Mouse (Mus musculus) intestine, embryonic 14.5 days (tissue): ENCODE measurements around the gene Tifa. TPM values are rescaled to one million over a fixed set of nuclear protein-coding genes. Genes with fewer than 3 reads are reported as not detected.

Source experiments
- ATAC-seq: fragments of 200-750 bp; cut with Nextera tagmentation; replicated peaks from 2 replicates; pipeline ENCODE4 v1.8.0; 2017; ENCODE audit warnings: low read depth, moderate number of reproducible peaks, moderate TSS enrichment, moderate library complexity; ENCODE audit not compliant: low FRiP score, low TSS enrichment
- DNase-seq: peaks from one replicate; pipeline ENCODE4 v3.0.0-alpha.2; 2018; ENCODE audit warnings: low spot score
- H3K27ac ChIP-seq: fragments of 300-500 bp; sonication (generic); 2 replicates; pipeline ENCODE4 v1.5.1; 2014; ENCODE audit warnings: low read depth, mild to moderate bottlenecking, control low read depth
- H3K27me3 ChIP-seq: fragments of 300-500 bp; sonication (generic); replicated peaks from 2 replicates; pipeline ENCODE4 v1.6.1; 2014; ENCODE audit warnings: low read length, control low read depth; ENCODE audit not compliant: control insufficient read depth, insufficient read depth
- H3K36me3 ChIP-seq: fragments of 300-500 bp; sonication (generic); 2 replicates; pipeline ENCODE4 v1.6.1; 2014; ENCODE audit warnings: low read length, control low read depth; ENCODE audit not compliant: control insufficient read depth, insufficient read depth
- H3K4me1 ChIP-seq: fragments of 300-500 bp; sonication (generic); replicated peaks from 2 replicates; pipeline ENCODE4 v1.6.1; 2014; ENCODE audit warnings: low read length, control low read depth, mixed read lengths; ENCODE audit not compliant: control insufficient read depth, insufficient read depth
- H3K4me2 ChIP-seq: fragments of 300-500 bp; sonication (generic); 2 replicates; pipeline ENCODE4 v1.6.1; 2014; ENCODE audit warnings: low read length
- H3K4me3 ChIP-seq: fragments of 300-500 bp; sonication (generic); 2 replicates; pipeline ENCODE4 v1.5.1; 2014; ENCODE audit warnings: low read depth, low read length, control low read depth, mixed read lengths
- H3K9ac ChIP-seq: fragments of 300-500 bp; sonication (generic); 2 replicates; pipeline ENCODE4 v1.6.1; 2014; ENCODE audit warnings: mild to moderate bottlenecking, low read length
- H3K9me3 ChIP-seq: fragments of 300-500 bp; sonication (generic); 2 replicates; pipeline ENCODE4 v1.6.1; 2016; ENCODE audit warnings: low read length, control low read depth; ENCODE audit not compliant: control insufficient read depth
- WGBS: fragments of 180-500 bp; shearing (Covaris S2); extraction: QIAGEN DNeasy Blood & Tissue Kit; methylation state at CpG from one replicate; pipeline ENCODE4 v1.1.7; 2014; 5-methylcytosine and 5-hydroxymethylcytosine counted together
- polyA plus RNA-seq: library from polyadenylated mRNA; unstranded; fragments of >200 nt; fragmentation: Nextera tagmentation; extraction: Ambion mirVana; gene quantifications from 2 replicates; pipeline ENCODE4 v1.2.1, GENCODE M21; 2014

Gene Tifa
- polyA plus RNA-seq, 1 experiment from 2014 or later = 14.0 TPM

GRCm38 (mm10) chr3:127868880-127869279, 79.3 kb downstream of the Tifa start:
- Histone ChIP-seq H3K9me3 (no peaks in the 10 kb centered on the region), H3K27me3 (no peaks in the 10 kb centered on the region), H3K4me2 (no peak overlapping the region), H3K27ac (no peak overlapping the region), H3K4me3 (no peak overlapping the region), H3K9ac (no peak overlapping the region), H3K4me1 (peaks cover 9% of the 10 kb centered on the region), H3K36me3 (no peaks in the 10 kb centered on the region)
- DNase-seq (no peak), ATAC-seq (no peak)
- 67% methylated on average over 5 of the region's 5 CpGs for WGBS

- Histone ChIP-seq H3K36me3 (no peaks in the 10 kb centered on the region), H3K27me3 (no peaks in the 10 kb centered on the region), H3K4me1 (0 out of 2 replicates have a peak, but pooled peaks cover 7% of the 10 kb centered on the region), H3K9ac (no peak overlapping the region), H3K4me3 (no peak overlapping the region), H3K9me3 (0 out of 2 replicates have a peak, but pooled peaks cover 4% of the 10 kb centered on the region), H3K4me2 (no peak overlapping the region), H3K27ac (no peak overlapping the region)
- 71% methylated on average over 9 of the region's 9 CpGs for WGBS
- no peak for ATAC-seq
- DNase-seq = no peak
Measured at GRCm38 (mm10) chr3:127871575-127871974, 82.0 kb downstream of the Tifa start.

GRCm38 (mm10) chr3:127874254-127874883, 84.8 kb downstream of the Tifa start:
- Histone ChIP-seq H3K27me3 (no peaks in the 10 kb centered on the region), H3K36me3 (no peaks in the 10 kb centered on the region), H3K4me1 (0 out of 2 replicates have a peak, but pooled peaks cover 7% of the 10 kb centered on the region), H3K4me2 (no peak overlapping the region), H3K27ac (no peak overlapping the region), H3K9me3 (0 out of 2 replicates have a peak, but pooled peaks cover 4% of the 10 kb centered on the region), H3K9ac (no peak overlapping the region), H3K4me3 (no peak overlapping the region)
- DNase-seq = no peak
- 24% methylated on average over 4 of the region's 4 CpGs for WGBS
- ATAC-seq = no peak

GRCm38 (mm10) chr3:127875059-127875458, 85.5 kb downstream of the Tifa start:
- ATAC-seq = no peak
- Histone ChIP-seq H3K9ac (no peak overlapping the region), H3K4me1 (0 out of 2 replicates have a peak, but pooled peaks cover 7% of the 10 kb centered on the region), H3K9me3 (0 out of 2 replicates have a peak, but pooled peaks cover 4% of the 10 kb centered on the region), H3K4me3 (no peak overlapping the region), H3K27me3 (no peaks in the 10 kb centered on the region), H3K27ac (no peak overlapping the region), H3K36me3 (no peaks in the 10 kb centered on the region), H3K4me2 (no peak overlapping the region)
- 68% methylated on average over 7 of the region's 7 CpGs for WGBS
- DNase-seq = no peak

- Histone ChIP-seq H3K4me2 (no peak overlapping the region), H3K4me3 (no peak overlapping the region), H3K4me1 (0 out of 2 replicates have a peak, but pooled peaks cover 7% of the 10 kb centered on the region), H3K27ac (no peak overlapping the region), H3K9me3 (0 out of 2 replicates have a peak, but pooled peaks cover 4% of the 10 kb centered on the region), H3K27me3 (no peaks in the 10 kb centered on the region), H3K36me3 (no peaks in the 10 kb centered on the region), H3K9ac (no peak overlapping the region)
- WGBS = 58% methylated on average over 2 of the region's 2 CpGs
- DNase-seq = no peak
- ATAC-seq = no peak
Measured at GRCm38 (mm10) chr3:127875509-127875908, 85.9 kb downstream of the Tifa start.

- no peak for DNase-seq
- 87% methylated on average over 3 of the region's 3 CpGs for WGBS
Measured at GRCm38 (mm10) chr3:127879968-127880367, 90.4 kb downstream of the Tifa start.

GRCm38 (mm10) chr3:127881684-127882083, 92.1 kb downstream of the Tifa start:
- Histone ChIP-seq H3K4me1 (no peaks in the 10 kb centered on the region), H3K9ac (no peak overlapping the region), H3K4me2 (no peak overlapping the region), H3K36me3 (no peaks in the 10 kb centered on the region), H3K9me3 (no peaks in the 10 kb centered on the region), H3K4me3 (no peak overlapping the region), H3K27ac (no peak overlapping the region), H3K27me3 (no peaks in the 10 kb centered on the region)
- no peak for DNase-seq
- WGBS = 55% methylated on average over 2 of the region's 2 CpGs
- ATAC-seq = no peak

More at GRCm38 (mm10) chr3:127879968-127880367, 90.4 kb downstream of the Tifa start:
- Histone ChIP-seq H3K4me3 (no peak overlapping the region), H3K27me3 (no peaks in the 10 kb centered on the region), H3K4me2 (no peak overlapping the region), H3K9me3 (0 out of 2 replicates have a peak, but pooled peaks cover 4% of the 10 kb centered on the region), H3K27ac (no peak overlapping the region), H3K9ac (no peak overlapping the region), H3K4me1 (no peaks in the 10 kb centered on the region), H3K36me3 (no peaks in the 10 kb centered on the region)
- no peak for ATAC-seq
